Mouse (Mus musculus) G1E (cell line): ENCODE results near the gene Golga4.

Experiments used
- CTCF ChIP-seq: IDR thresholded peaks from 2 replicates; pipeline ENCODE4 v1.5.1; 2012; ENCODE audit warnings: low read depth, low read length, inconsistent platforms, mixed read lengths
- GATA1 ChIP-seq: IDR thresholded peaks from 2 replicates; pipeline ENCODE4 v1.6.1; 2012; ENCODE audit warnings: borderline replicate concordance, low read length, inconsistent platforms, mixed read lengths
- TAL1 ChIP-seq: conservative IDR thresholded peaks from 2 replicates; pipeline ENCODE4 v1.6.1; 2012; ENCODE audit warnings: low read depth, low read length, inconsistent platforms, mixed read lengths

DNA sequence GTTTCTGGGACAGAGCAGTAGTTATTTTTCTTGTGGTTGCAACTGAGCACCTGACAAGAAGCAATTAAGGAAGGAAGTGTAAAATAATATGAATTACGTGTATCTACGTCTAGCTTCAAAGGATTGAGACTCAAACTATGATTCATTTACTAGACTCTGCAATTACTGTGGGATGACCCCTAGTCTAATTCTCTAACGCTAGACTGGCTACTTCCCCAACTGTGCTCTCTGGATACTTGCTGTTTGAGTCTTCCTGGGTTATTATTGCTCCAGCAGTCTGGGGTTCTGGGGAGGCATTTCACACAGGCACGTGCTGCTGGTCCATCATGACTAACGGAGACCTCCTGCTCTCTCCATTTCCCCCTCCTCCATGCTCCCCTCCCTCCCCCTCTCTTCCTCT lies 111.2 kb downstream of the Golga4 start:
- TF ChIP-seq CTCF (no peak), TAL1 (no peak), GATA1 (no peak)
